Mouse (Mus musculus) liver, adult 2 months (tissue): Measurements from ENCODE around the gene Zdhhc13.

Experiments
- CTCF ChIP-seq: fragments of 200-500 bp; IDR thresholded peaks from 2 replicates; pipeline ENCODE4 v1.5.1; 2011; ENCODE audit warnings: low read depth, low read length, control low read depth
- POLR2A ChIP-seq: fragments of 200-500 bp; IDR thresholded peaks from 2 replicates; pipeline ENCODE4 v1.6.1; 2011; ENCODE audit warnings: low read length, control low read depth; ENCODE audit not compliant: insufficient read depth; ENCODE audit errors: extremely low read depth

- TF ChIP-seq POLR2A (no peak), CTCF (no peak)
Measured at GRCm38 (mm10) chr7:48851529-48852104, 62.8 kb downstream of the Zdhhc13 start.
